Mouse (Mus musculus): ENCODE results near the gene Pkd2l1.

The Pkd2l1 gene

DNA sequence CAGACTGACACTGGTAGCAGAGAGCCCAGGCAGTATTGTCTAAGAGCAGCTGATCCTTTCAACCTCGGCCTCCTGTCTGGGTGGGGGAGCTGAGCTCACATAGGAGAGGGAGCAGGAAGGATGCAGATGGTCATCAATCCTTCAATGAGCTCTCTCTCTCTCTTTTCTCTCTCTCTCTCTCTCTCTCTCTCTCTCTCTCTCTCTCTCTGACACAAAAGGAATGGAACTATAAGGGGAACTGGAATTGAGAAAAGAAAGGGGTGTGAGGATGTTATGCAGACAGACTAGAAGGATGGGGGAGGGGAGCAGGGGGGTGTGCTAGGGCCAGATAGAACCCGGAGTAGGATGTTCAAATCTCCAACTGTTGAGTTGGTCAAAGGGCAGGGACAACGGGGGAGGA, at the start of gene Pkd2l1:
Gene Pkd2l1, minus strand, starts transcription at position 101 of the 400 bp plus-strand sequence.
- in situ Hi-C loops (cut with MboI, MseI): loop anchor here (5.0 kb wide), 3 partner anchors 35 to 455 kb away; partner anchors contain the start of gene Scd4 (in 1 of the 2)

DNA sequence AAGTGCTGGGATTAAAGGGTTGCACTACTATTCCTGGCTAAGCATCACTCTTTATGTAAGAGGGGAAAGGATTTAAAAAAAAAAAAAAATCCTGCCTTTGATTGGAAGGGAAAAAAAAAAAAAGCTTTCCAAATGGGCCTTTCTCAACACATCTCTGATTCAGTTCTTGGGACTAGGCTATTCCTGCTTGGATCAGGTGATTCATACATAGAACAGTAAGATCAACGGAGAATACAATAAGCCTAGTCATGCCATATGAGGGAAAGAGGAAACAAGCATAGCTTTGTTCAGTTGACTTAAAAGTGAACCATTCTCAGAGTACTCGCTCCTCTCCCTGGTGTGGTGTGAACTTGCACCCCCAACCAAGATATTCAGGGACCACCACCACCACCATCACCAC, 46.7 kb upstream of the Pkd2l1 start:
- in situ Hi-C loops (cut with MboI, MseI): no loop called here

- in situ Hi-C loops (cut with MboI, MseI): no loop called here
These were observed 45.3 kb upstream of the Pkd2l1 start for GRCm38 (mm10) chr19:44237471-44238006.

GRCm38 (mm10) chr19:44231608-44232151, 39.4 kb upstream of the Pkd2l1 start:
- in situ Hi-C loops (cut with MboI, MseI): loop anchor here in 1 of 2 experiments (5.0 kb wide), 1 partner anchor 34 kb away; no protein-coding TSS in a partner anchor

- in situ Hi-C loops (cut with MboI, MseI): loop anchor here in 1 of 2 experiments (5.0 kb wide), 1 partner anchor 33 kb away; no protein-coding TSS in a partner anchor
These were observed 38.0 kb upstream of the Pkd2l1 start for GRCm38 (mm10) chr19:44230212-44230611.

GRCm38 (mm10) chr19:44229776-44230175, 37.5 kb upstream of the Pkd2l1 start:
- in situ Hi-C loops (cut with MboI, MseI): loop anchor here (5.0 kb wide), 2 partner anchors 32 to 37 kb away; partner anchors contain the start of gene Pkd2l1 (in 1 of the 2)

GRCm38 (mm10) chr19:44225728-44226127, 33.5 kb upstream of the Pkd2l1 start:
- in situ Hi-C loops (cut with MboI, MseI): loop anchor here in 1 of 2 experiments (5.0 kb wide), 1 partner anchor 33 kb away; the partner anchor contains the start of gene Pkd2l1

- in situ Hi-C loops (cut with MboI, MseI): loop anchor here in 1 of 2 experiments (10.0 kb wide), 1 partner anchor 923 kb away; no protein-coding TSS in a partner anchor
These were observed 25.8 kb upstream of the Pkd2l1 start for GRCm38 (mm10) chr19:44217958-44218525.

- in situ Hi-C loops (cut with MboI, MseI): loop anchor here in 1 of 2 experiments (10.0 kb wide), 1 partner anchor 920 kb away; no protein-coding TSS in a partner anchor
These were observed 23.0 kb upstream of the Pkd2l1 start for GRCm38 (mm10) chr19:44215255-44215654.

DNA sequence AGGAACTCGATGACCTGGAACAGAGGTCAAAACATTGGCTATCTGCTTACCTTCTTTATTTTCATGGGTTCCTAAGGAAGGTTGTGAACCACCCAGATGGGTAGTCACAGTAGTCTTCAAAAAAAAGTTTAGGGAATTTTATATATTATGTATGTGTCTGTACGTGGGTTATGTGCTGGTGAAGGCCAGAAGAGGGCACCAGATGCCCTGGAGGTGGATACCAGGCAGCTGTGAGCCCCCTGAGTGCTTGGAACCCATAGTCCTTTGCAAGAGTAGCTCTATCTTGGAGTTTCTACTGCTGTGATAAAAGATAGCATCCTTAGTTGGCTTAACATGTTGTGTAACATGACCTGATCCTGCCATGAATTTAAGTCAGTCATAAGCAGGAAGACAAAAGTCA, 14.8 kb upstream of the Pkd2l1 start:
- in situ Hi-C loops (cut with MboI, MseI): no loop called here

DNA sequence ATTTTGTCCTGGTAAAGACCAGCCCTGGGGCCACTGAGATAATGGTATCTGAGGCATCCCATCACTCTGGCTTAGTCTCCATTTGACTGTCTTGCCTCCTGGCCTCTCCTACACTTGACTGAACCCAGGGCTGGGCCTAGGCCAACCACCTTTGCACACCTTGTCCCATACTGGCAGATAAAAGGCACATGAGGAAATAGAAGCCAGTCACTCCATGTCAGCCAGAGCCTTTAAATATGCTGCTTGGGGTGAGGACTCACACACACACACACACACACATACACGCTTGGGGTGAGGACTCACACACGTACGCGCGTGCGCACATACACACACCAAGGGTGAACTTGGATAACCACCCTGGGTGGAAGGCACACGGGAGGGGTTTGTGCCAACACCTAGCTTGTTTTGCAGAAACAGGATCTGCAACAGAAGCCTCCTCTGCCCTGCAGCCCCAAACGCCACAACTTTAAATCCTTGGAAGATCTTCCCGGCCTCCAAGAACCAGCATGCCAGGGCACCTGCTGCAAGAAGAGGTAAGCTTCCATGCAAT, 10.8 kb upstream of the Pkd2l1 start, which contains the start of gene Scd3:
Gene Scd3, plus strand, starts transcription at position 255 of the 550 bp plus-strand sequence.
- in situ Hi-C loops (cut with MboI, MseI): no loop called here

DNA sequence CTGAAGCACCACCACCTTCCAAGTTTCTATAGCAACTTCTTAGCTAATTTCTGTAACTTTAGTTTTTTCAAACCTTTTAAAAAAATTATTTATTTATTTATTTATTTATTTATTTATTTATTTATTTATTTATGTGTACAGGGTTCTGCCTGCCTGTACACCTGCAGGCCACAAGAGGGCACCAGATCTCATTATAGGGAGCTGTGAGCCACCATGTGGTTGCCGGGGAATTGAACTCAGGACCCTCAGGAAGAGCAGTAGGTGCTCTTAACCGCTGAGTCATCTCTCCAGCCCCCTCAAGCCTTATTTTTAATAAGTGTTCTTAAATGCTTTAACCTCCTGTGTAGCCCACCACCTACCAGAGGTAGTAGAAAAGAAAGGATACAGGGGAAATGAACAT, 6.7 kb upstream of the Pkd2l1 start:
- in situ Hi-C loops (cut with MboI, MseI): loop anchor here in 1 of 2 experiments (5.0 kb wide), 2 partner anchors 33 to 98 kb away; no protein-coding TSS in a partner anchor

- in situ Hi-C loops (cut with MboI, MseI): loop anchor here in 1 of 2 experiments (5.0 kb wide), 2 partner anchors 34 to 99 kb away; no protein-coding TSS in a partner anchor
These were observed 6.3 kb upstream of the Pkd2l1 start for GRCm38 (mm10) chr19:44198494-44198893.

GRCm38 (mm10) chr19:44197053-44197852, 5.0 kb upstream of the Pkd2l1 start:
- in situ Hi-C loops (cut with MboI, MseI): loop anchor here in 1 of 2 experiments (5.0 kb wide), 2 partner anchors 35 to 100 kb away; no protein-coding TSS in a partner anchor

DNA sequence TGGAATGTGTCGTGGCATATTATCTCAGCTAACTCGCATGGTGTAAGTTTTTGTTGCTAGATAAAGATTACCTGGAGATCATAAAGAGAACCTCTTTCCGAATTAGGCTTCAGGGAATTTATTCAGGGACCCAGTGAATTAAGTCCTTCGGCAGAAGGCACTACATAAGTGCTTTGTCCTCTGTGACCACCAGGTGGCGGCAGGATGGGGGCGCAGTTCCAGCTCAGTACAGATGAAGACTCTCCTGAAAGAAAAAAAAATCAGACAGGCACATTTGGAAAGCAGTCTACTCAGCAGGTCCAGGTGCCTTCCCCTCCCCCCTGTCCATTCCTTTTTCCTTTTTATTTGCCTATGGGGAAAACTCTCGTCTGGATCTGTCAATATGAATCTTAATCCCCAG, 2.9 kb upstream of the Pkd2l1 start:
- in situ Hi-C loops (cut with MboI, MseI): loop anchor here in 1 of 2 experiments (5.0 kb wide), 2 partner anchors 37 to 102 kb away; no protein-coding TSS in a partner anchor

- in situ Hi-C loops (cut with MboI, MseI): loop anchor here (5.0 kb wide), 3 partner anchors 33 to 453 kb away; partner anchors contain the start of gene Scd4 (in 1 of the 2)
These were observed 1.7 kb upstream of the Pkd2l1 start for GRCm38 (mm10) chr19:44193906-44194305.

DNA sequence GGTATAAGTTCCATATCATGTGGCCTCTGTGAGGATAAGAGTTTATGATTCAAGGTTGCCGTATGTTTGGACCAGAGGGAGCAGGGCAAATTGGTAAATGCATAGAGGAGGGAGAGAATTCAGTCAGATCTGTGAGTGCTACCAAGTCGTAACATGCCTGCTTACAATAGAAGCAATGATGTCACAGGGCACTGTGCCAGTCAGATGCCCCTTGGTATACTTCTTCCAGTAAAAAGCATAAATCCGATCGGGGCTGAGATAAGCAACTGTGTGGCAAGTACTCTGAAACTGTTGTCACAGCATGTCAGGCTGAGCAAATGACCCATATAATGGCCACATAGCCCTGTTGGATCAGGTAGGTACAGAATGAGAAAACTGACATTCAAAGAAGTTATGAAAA, 3.2 kb downstream of the Pkd2l1 start:
- in situ Hi-C loops (cut with MboI, MseI): no loop called here

GRCm38 (mm10) chr19:44183968-44184367, 8.3 kb downstream of the Pkd2l1 start:
- in situ Hi-C loops (cut with MboI, MseI): no loop called here

GRCm38 (mm10) chr19:44180502-44180901, 11.7 kb downstream of the Pkd2l1 start:
- in situ Hi-C loops (cut with MboI, MseI): no loop called here

GRCm38 (mm10) chr19:44176741-44177140, 15.5 kb downstream of the Pkd2l1 start:
- in situ Hi-C loops (cut with MboI, MseI): no loop called here

GRCm38 (mm10) chr19:44174835-44175234, 17.4 kb downstream of the Pkd2l1 start:
- in situ Hi-C loops (cut with MboI, MseI): no loop called here

Measured in T-helper 17 cell (primary cell).